In the genomic region with DNA sequence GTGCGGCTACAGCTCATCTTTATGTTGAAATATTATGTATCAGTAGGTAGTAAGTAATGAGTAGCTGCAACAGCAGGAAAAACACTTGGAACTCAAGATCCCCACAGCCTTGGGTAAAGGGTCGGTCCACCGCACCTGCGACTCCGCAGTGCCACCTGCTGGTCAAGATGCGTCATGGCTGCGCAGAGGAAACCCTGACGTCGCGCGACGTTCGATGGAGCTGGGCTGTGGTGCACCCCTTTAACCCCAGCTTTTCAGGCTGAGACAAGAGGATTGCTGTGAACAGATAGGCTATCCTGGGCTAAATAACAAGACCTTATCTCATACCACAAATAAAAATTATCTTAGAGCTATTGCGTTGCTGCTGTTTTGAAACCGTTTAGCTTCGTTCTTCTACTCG, we compare ENCODE assay signal across 1 mouse cellular context.
TF ChIP-seq lines count a peak whose summit lies in the region.

No protein-coding gene starts in this region.

TF ChIP-seq in CH12.LX, 34 proteins besides CTCF, POLR2A, EP300 and RAD21:
- TF ChIP-seq MAX (IDR thresholded peaks at IDR 0.05; ENCODE audit: low read length) (no peak), JUN (IDR thresholded peaks at IDR 0.05; ENCODE audit: insufficient read depth, low read depth, low read length) (no peak), E2F4 (IDR thresholded peaks at IDR 0.05; ENCODE audit: insufficient replicate concordance, low read depth, low read length) (no peak), TBP (conservative IDR thresholded peaks at IDR 0.05; ENCODE audit: low read depth, low read length) (no peak), IRF4 (IDR thresholded peaks at IDR 0.05; ENCODE audit: low read depth, low read length) (peak; percentile 16; the same call in 1 of the 2 replicates), POLR2AphosphoS2 (IDR thresholded peaks at IDR 0.05; ENCODE audit: low read depth, low read length) (no peak), UBTF (IDR thresholded peaks at IDR 0.05; ENCODE audit: low read depth, low read length) (no peak), SMC3 (IDR thresholded peaks at IDR 0.05; ENCODE audit: low read depth, low read length) (peak; percentile 89), NELFE (IDR thresholded peaks at IDR 0.05; ENCODE audit: low read depth, low read length) (no peak; the same call in 1 of the 2 replicates), NRF1 (IDR thresholded peaks at IDR 0.05; ENCODE audit: low read depth, low read length) (peak; percentile 40; the same call in 1 of the 2 replicates), MAFK (IDR thresholded peaks at IDR 0.05; ENCODE audit: insufficient replicate concordance, low read length) (no peak), GABPA (IDR thresholded peaks at IDR 0.05; ENCODE audit: insufficient replicate concordance, low read depth, low read length) (no peak), ZKSCAN1 (IDR thresholded peaks at IDR 0.05; ENCODE audit: borderline replicate concordance, low read depth, low read length) (no peak), HCFC1 (IDR thresholded peaks at IDR 0.05; ENCODE audit: low read depth, low read length) (no peak), ZNF384 (IDR thresholded peaks at IDR 0.05; ENCODE audit: low read depth, low read length) (no peak), USF1 (IDR thresholded peaks at IDR 0.05; ENCODE audit: low read depth, low read length) (no peak), JUND (conservative IDR thresholded peaks at IDR 0.05; ENCODE audit: low read depth, low read length) (no peak), ELF1 (IDR thresholded peaks at IDR 0.05; ENCODE audit: low read depth, low read length) (peak; percentile 25; the same call in 1 of the 2 replicates), TCF12 (IDR thresholded peaks at IDR 0.05; ENCODE audit: low read depth, low read length) (peak; percentile 48; the same call in 1 of the 2 replicates), ETS1 (conservative IDR thresholded peaks at IDR 0.05; ENCODE audit: low read depth, low read length) (no peak), ZMIZ1 (IDR thresholded peaks at IDR 0.05; ENCODE audit: low read depth, low read length) (no peak), SIN3A (IDR thresholded peaks at IDR 0.05; ENCODE audit: low read length) (no peak), CHD1 (IDR thresholded peaks at IDR 0.05; ENCODE audit: low read depth, low read length) (no peak), CHD2 (IDR thresholded peaks at IDR 0.05; ENCODE audit: low read length) (no peak), MAZ (IDR thresholded peaks at IDR 0.05; ENCODE audit: low read depth, low read length) (no peak), BHLHE40 (IDR thresholded peaks at IDR 0.05; ENCODE audit: low read depth, low read length) (no peak), MEF2A (IDR thresholded peaks at IDR 0.05; ENCODE audit: borderline replicate concordance, low read depth, low read length) (0 out of 2 replicates have a peak, but pooled peaks have one; percentile 15), USF2 (conservative IDR thresholded peaks at IDR 0.05; ENCODE audit: low read depth, low read length) (no peak), ZC3H11A (IDR thresholded peaks at IDR 0.05; ENCODE audit: low read depth, low read length) (peak; percentile 22; the same call in 1 of the 2 replicates), KAT2A (IDR thresholded peaks at IDR 0.05; ENCODE audit: insufficient replicate concordance, low read length) (no peak), PAX5 (IDR thresholded peaks at IDR 0.05; ENCODE audit: low read length) (no peak), MXI1 (IDR thresholded peaks at IDR 0.05; ENCODE audit: low read depth, low read length) (no peak), RCOR1 (conservative IDR thresholded peaks at IDR 0.05; ENCODE audit: low read depth, low read length) (no peak), MYC (IDR thresholded peaks at IDR 0.05; ENCODE audit: low read depth, low read length) (no peak)
